Mouse (Mus musculus) B cell, adult 2 months (primary cell): ENCODE results near the gene Stoml3.
A peak's percentile ranks its signal among the peaks of the same experiment; 100 is the strongest.

Experiments
- DNase-seq, 2 experiments: peaks; one replicate each; pipeline ENCODE4 v3.0.0; 2022

The Stoml3 gene

GRCm38 (mm10) chr3:53488353-53488752, at the start of gene Stoml3:
Stoml3 (plus strand) TSS chr3:53488653.
- DNase-seq, result no peak

DNA sequence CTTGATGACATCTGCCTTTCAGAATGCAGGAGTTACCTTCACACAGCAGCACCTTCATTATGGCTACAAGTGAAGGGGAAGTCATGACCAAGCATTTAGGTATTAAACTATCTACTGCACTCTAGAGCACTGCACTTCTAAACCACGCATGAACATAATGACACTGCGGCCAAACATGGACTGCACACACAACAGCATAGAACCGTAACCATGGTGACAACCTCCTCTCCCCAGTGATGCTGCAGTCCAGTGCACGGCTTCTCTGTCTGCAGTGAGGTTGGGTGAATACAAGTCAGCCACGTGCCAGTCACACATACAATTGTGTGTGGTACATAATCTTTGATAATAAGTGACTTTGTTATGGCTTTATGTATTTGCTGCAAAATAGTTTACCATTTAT, 42.9 kb upstream of the Stoml3 start:
- DNase-seq, result no peak

DNA sequence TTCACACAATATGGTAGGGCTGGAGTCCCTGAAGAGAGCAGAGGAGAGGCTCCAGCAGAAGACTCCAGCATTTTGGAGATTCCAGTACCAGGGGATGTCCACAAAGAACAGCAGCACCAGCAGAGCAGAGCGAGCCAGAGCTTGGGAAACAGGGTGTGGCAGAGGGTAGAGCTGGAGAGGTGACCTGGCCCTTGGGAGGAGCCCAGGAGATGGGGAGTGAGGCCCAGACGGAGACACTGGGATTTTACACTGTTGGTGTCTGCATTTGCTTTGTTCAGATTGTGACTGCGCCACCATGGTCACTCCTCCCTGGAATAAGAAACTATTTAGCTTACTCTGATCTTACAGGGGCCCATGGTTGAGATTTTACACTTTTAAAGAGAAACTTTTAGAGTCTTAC, 41.7 kb upstream of the Stoml3 start:
- DNase-seq, result no peak

DNA sequence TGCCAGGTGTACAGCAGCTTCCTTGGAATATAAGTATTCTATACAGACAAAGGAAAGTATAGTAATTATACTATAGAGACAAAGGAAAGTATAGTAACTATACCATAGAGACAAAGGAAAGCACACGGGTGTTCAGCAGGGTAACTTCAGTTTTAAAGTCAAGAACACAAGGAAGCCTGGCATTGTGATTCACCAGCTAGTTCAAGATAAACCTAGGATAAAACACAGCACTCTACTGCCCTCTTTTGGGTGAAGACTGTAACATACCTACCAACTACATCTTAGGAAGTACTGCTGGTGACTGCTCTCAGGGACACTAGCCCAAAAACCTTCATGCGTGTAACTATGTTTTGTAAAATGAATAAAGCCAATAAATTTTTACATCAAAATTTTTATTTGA, 40.2 kb upstream of the Stoml3 start:
- peak; percentile 48 to 59 for DNase-seq

DNA sequence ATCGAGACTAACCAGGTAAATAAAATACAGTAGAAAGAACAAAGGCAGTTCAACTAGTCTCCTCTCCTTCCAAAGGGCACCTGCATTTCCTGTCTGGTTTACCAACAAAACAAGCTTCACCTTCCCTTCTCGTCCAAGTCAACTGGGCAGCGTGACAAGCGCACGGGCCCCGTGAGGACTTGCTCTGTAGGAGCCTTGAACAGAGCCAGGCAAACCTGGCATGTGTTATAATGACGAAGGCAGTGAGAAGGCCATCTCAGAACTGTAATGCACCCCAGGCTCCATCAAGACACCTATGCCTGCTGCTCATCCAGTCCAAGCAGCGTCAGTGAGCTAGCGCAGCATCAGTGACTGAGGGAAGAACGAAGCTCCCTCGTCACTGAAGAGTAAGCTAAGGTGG, 37.8 kb upstream of the Stoml3 start:
- DNase-seq, result no peak

DNA sequence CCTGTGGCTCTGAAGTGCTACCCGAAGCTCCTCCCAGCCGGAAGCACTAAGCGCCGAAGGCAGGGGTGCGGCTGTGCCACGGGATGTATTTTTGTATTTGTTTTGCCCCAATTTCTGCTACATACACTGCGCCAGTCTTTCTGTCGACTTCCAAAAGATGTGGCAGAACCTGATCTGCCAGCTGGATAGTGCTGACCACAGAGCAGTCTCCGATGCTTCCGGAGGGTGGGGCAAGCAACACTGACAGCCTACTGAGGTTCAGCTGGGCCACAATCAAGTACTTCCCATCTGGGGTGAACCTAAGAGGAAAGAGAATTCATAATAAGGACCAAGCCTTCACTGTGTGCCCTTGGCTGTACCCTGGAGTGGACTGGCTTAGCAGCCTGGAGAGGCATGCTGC, 36.1 kb upstream of the Stoml3 start:
- no peak for DNase-seq

DNA sequence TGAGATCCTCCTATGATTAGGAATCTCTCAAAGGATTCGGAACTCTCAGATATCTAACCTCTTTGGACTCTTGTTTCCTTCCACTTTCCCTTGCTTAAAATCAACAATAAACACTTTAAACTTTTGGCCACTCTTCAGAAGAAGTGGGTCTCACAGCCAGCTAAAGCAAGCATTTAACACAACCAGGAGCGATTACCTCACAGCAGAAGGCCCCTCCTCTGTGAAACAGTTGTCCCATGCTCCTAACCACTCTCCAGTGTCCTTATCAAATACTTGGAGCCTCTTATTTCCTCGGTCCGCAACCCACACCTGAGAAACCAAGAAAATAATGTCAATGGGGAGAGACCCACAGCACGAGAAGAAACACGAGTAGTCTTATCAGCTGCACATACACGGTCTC, 35.1 kb upstream of the Stoml3 start:
- DNase-seq, result no peak

- DNase-seq, result no peak
These were observed 34.4 kb upstream of the Stoml3 start for GRCm38 (mm10) chr3:53454005-53454404.

DNA sequence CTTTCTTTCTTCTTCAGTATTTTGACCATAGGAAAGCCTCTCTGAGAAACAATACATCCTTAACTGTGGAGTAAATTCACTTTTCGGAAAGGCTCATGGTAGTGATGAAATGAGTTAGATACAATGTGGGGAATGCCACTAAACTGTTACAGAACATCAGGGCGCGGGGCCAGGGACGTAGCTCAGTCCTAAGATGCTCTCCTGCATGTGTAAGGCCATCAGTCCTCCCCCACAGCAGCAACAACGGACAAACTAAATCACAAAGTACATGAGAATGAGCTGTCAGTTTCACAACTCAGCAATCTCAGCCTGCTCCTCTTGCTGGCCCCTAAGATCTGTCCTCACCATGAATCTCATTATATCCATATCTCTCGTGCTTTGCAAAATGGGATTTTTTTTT, 33.9 kb upstream of the Stoml3 start:
- DNase-seq, result no peak

DNA sequence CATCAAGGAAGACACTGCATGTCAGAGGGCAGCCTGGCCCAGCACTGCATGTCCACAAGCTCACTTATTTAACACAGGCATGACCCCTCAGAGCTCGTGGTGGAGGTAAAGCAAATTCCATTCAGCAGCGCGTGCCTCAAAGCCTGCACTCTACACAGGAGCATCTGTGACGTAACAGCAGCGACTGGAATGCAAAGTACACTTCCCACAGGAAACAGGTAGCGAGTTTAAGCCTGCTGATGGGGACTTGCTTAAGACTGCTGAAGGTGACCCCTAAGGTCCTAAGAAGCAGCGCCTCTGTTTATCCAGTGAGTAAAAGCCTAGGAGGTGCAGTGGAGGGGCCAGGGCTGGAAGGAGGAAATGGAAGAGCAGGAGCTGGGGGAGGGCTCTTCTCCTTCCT, 33.5 kb upstream of the Stoml3 start:
- DNase-seq, result no peak

DNA sequence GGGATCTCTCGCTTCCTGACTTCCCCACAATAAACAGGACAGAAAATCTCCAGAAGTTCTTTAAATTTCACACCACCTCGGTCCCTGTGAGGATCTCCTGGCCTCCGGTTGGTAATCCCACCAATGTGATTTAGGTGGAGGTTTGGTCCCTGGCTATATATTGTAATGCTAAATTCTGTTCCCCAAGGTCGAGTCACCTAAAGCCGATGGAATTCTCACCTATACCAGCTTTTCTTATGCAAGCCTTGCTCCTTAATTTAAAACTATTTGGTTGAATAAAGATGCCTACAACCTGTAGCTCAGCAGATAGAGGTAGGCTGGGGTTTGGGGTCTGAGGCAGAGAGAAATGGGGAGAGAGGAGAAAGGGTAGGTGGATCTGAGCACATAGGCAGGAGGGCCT, 30.7 kb upstream of the Stoml3 start:
- no peak for DNase-seq

DNA sequence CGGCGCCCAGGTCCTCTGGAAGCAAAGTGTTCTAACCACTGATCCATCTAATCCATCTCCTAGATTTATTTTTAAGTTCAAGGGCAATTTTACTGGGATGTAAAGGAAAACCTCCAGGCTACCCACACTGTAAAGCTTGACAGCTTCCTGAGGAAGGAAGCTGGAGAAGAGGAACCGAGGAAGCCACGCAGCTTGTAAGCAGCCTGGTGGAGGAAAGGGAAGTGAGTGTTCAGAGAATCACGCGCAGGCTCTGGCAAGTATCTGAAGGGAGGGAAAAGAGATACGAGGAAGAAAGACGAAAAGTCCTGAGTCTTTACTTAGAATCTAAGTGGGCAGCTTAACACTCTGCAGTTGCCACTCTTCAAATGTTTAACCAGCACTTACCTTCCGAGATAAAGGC, 28.3 kb upstream of the Stoml3 start:
- DNase-seq, result no peak

DNA sequence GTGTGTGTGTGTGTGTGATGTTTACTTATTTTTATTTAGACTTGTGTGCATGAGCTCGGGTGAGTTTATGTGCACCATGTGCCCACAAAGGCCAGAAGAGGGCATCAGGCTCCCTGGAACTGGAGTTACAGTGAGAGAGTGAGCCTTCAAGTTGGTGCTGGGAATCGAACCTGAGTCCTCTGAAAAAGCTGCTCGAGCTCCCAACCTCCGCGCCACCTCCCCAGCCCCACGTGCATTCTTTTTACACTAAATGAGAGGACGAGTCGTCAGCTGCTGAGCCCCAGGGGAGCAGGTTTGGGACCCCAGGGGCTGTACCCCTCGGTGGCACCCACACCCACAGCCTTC, 25.8 kb upstream of the Stoml3 start:
- no peak for DNase-seq

DNA sequence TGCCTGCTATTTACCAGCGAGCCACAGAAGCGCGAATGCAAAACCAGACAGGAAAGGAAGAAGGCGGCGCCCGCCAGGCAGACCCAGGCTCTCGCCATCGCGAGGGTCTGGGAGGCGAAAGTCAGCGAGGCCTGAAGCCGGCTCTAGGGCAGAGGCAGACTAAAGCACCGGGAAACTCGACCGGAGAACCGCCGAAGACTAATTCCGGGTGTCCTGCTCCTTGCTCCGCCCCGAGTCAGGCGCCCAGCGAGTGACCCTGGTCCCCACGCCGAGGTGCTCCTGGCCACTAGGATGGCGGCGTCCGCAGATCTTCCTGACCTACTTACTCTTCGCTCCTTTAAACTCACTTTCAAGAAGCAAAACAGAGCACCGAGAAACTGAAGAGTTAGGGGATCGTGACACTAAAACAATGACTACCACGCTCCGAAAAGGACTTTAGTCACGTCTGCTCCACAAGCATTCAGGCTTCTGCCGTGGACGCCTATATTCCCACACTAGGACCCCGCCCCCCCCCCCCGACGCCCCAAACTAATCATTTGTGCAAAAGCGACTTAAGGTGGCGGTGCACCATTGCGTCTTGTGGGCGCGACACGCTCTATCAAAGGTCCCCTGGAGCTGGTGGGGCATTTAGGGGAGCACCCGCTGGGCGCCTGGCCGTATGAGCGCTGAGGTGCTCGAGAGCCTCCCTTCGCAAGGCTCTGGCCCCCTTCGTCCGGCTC, 25.2 kb upstream of the Stoml3 start, which contains the start of the genes Nhlrc3 and Proser1:
Nhlrc3 (minus strand) TSS at position 287 of the 719 bp plus-strand sequence.
Proser1 (plus strand) TSS at position 621 of the 719 bp plus-strand sequence.
- peak; percentile 93 to 95 for DNase-seq

DNA sequence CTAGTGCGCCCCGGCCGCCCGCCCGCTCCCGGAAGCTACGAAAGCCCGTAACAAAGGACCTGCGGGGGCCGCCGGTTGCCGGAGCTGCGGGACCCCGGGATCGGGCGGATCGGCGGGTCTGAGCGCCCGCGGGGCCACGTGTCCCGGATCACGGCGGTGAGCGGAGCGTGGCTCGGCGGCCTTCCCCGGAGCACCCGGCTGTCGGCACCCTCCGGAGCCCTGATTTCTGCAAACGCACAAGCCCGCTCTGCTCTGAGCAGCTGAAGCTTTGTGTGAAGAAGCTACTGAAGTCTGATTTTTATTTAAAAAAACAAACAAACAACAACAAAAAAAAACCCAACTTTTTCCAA, 24.7 kb upstream of the Stoml3 start:
- no peak for DNase-seq

- DNase-seq, result peak; percentile 8 to 10
These were observed 24.2 kb upstream of the Stoml3 start for GRCm38 (mm10) chr3:53464146-53464698.

DNA sequence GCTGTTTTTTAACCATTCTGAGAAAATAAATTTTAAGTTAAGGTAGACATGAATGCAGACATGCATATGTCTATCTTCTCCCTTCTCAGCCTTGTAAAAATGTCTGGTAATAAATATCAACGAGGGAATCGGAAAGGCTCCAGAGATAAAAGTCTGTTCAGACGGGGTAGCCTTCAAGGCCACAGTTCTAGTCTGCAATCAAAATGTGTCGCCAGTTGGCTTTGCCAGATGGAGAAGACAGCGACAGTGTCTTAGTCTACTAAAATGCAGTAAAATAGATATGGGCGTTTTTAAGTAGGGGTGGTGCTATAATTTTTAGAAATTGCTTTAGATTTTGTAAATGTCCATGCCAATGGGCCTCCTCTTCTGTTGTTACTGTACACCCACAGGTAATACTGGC, 23.1 kb upstream of the Stoml3 start:
- no peak for DNase-seq

GRCm38 (mm10) chr3:53466481-53466880, 22.0 kb upstream of the Stoml3 start:
- DNase-seq, result peak; percentile 29 to 43

- no peak for DNase-seq
These were observed 21.1 kb upstream of the Stoml3 start for GRCm38 (mm10) chr3:53467356-53467755.

GRCm38 (mm10) chr3:53469650-53470049, 18.8 kb upstream of the Stoml3 start:
- no peak for DNase-seq

- no peak for DNase-seq
These were observed 16.4 kb upstream of the Stoml3 start for GRCm38 (mm10) chr3:53472061-53472460.

DNA sequence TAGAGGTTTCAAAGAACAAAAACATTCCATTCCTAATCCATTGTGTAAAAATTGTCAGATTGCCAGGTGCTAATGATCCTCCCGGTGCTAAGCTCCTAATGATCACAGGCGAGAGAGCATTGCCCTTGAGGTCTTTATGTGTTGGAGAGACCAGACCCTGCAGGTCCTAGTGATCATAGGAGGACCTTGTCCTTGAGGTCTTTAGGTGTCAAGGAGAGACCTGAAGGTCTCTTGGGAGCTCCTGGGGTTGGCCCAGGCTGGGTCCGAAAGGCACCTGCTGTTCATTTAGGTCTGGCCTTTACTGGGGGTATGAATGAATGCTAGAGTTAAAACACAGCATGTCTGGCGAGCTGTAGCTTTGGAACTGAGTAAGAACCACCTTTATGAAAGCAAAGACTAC, 14.3 kb upstream of the Stoml3 start:
- DNase-seq, result no peak

GRCm38 (mm10) chr3:53475889-53476288, 12.6 kb upstream of the Stoml3 start:
- peak; percentile 32 for DNase-seq

- no peak for DNase-seq
These were observed 11.0 kb upstream of the Stoml3 start for GRCm38 (mm10) chr3:53477468-53477867.

DNA sequence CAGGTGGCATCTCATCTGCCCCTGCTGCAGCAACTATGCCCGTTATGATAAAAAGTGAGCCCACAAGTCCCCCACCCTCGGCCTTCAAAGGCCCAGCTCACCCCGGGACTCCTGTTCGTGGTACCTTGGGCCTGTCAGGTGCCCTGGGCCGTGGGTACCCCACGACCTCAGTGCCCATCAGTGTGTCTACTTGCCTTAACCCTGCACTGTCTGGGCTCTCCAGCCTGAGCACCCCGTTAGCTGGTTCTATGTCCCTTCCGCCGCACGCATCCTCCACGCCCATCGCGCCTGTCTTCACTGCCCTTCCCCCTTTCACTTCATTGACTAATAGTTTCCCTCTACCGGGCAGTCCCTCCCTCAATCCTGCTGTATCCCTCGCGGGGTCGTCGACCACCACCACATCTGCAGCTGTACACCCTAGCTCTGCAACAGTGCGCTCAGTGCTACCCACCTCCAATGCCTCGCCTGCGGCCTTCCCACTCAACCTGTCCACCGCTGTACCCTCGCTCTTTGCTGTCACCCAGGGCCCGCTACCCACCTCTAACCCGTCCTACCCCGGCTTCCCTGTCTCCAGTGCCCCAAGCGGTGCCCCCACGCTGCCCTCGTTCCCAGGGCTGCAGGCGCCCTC, 9.9 kb upstream of the Stoml3 start:
- DNase-seq, result no peak
